Mouse (Mus musculus) hematopoietic stem cell, adult 5-6 weeks (primary cell): Measurements from ENCODE around the gene Adgrd1. TPM values are rescaled to one million over a fixed set of nuclear protein-coding genes. Genes with fewer than 3 reads are reported as not detected.
A peak's percentile ranks its signal among the peaks of the same experiment; 100 is the strongest.

Source experiments
- ATAC-seq, 2 experiments: fragments of 125-278 bp in 1 of 2; replicated peaks in 1 of 2; 2 replicates each; pipeline ENCODE4 v1.8.0; 2016 to 2017; ENCODE audit warnings: inconsistent platforms in 2 of 2, mild to moderate bottlenecking in 2 of 2, moderate number of reproducible peaks in 2 of 2, low read depth in 1 of 2, moderate TSS enrichment in 1 of 2; ENCODE audit not compliant: low FRiP score in 2 of 2, poor library complexity in 2 of 2, severe bottlenecking in 2 of 2, insufficient read depth in 1 of 2, low TSS enrichment in 1 of 2
- total RNA-seq: library from RNA; stranded (forward); fragments of 172-1452, 232-1000 nt; gene quantifications from 2 replicates; pipeline ENCODE4 v1.2.3, GENCODE M21; 2017

The Adgrd1 gene
- total RNA-seq, 1 experiment from 2014 or later = 3.6 TPM

GRCm38 (mm10) chr5:129137405-129137804, 40.9 kb downstream of the Adgrd1 start:
- ATAC-seq = no peak

- no peak for ATAC-seq
These were observed 42.0 kb downstream of the Adgrd1 start for GRCm38 (mm10) chr5:129138576-129138975.

- no peak; a peak in 1 of 4 replicates for ATAC-seq
These were observed 46.3 kb downstream of the Adgrd1 start for GRCm38 (mm10) chr5:129142801-129143200.

GRCm38 (mm10) chr5:129145307-129145935, 48.9 kb downstream of the Adgrd1 start:
- 0 out of 4 replicates have a peak, but pooled peaks of 1 of the 2 experiments have one; percentile 30 for ATAC-seq

- peak; percentile 48 to 68 for ATAC-seq
These were observed 50.5 kb downstream of the Adgrd1 start for GRCm38 (mm10) chr5:129146892-129147509.

- no peak for ATAC-seq
These were observed 51.9 kb downstream of the Adgrd1 start for GRCm38 (mm10) chr5:129148485-129148884.

- ATAC-seq = no peak
These were observed 58.7 kb downstream of the Adgrd1 start for GRCm38 (mm10) chr5:129155023-129155901.

GRCm38 (mm10) chr5:129155902-129156311, 59.4 kb downstream of the Adgrd1 start:
- ATAC-seq = no peak

GRCm38 (mm10) chr5:129161372-129162051, 65.0 kb downstream of the Adgrd1 start:
- no peak for ATAC-seq

GRCm38 (mm10) chr5:129163416-129163815, 66.9 kb downstream of the Adgrd1 start:
- no peak for ATAC-seq

- no peak for ATAC-seq
These were observed 67.5 kb downstream of the Adgrd1 start for GRCm38 (mm10) chr5:129164091-129164490.

- peak; percentile 39 to 59; a peak in 2 of 4 replicates for ATAC-seq
These were observed 68.5 kb downstream of the Adgrd1 start for GRCm38 (mm10) chr5:129164911-129165584.

- no peak for ATAC-seq
These were observed 69.0 kb downstream of the Adgrd1 start for GRCm38 (mm10) chr5:129165595-129165994.

- ATAC-seq = no peak
These were observed 72.5 kb downstream of the Adgrd1 start for GRCm38 (mm10) chr5:129169090-129169489.

- ATAC-seq = no peak
These were observed 73.0 kb downstream of the Adgrd1 start for GRCm38 (mm10) chr5:129169567-129169966.

- no peak for ATAC-seq
These were observed 76.0 kb downstream of the Adgrd1 start for GRCm38 (mm10) chr5:129172533-129172932.

GRCm38 (mm10) chr5:129175925-129176324, 79.4 kb downstream of the Adgrd1 start:
- ATAC-seq = no peak
